Mouse (Mus musculus) small intestine, adult 2 months (tissue): ENCODE data around the gene B3gntl1.

Experiments used
- CTCF ChIP-seq: fragments of 200-500 bp; IDR thresholded peaks from 2 replicates; pipeline ENCODE4 v1.5.1; 2012; ENCODE audit warnings: low read depth, mild to moderate bottlenecking, control low read depth, inconsistent platforms, low read length, moderate library complexity, mixed read lengths; ENCODE audit not compliant: insufficient replicate concordance, insufficient read length; ENCODE audit errors: extremely low read depth
- POLR2A ChIP-seq: fragments of 200-500 bp; IDR thresholded peaks from 2 replicates; pipeline ENCODE4 v1.6.1; 2012; ENCODE audit warnings: low read depth, mild to moderate bottlenecking, control low read depth, inconsistent platforms, low read length, moderate library complexity

DNA sequence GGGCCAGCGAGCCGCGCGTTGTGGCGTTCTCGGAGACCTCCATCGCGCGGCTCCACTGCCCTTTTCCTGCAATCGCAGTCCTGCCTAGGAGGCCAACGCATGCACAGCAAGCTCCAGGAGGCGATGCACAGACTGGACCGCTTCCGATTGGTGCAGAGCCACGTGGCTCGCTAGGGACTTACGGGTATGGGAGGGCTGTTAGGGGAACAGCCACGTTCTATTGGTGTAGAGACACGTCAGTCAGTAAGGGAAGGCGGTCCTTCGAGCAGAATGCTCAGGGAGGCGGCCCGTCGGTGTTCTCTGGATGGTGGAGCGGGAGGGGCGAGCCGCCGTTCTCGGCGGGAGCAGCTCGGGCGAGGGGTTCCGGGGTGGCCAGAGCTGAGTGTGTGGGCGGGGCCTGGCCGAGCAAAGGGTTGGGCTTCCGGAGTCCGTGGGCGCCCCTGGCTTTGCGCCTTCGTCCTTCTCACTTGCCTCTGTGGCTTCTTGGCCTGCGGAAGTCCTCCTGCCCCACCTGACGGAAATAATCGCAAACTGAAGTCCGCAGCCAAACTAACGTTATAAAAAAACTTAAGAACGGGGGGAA lies at the start of gene B3gntl1:
- TF ChIP-seq CTCF (no peak), POLR2A (peak; percentile 91)
